Mouse (Mus musculus): ENCODE results near the gene Rpl7l1. TPM values are rescaled to one million over a fixed set of nuclear protein-coding genes. Genes with fewer than 3 reads are reported as not detected.

Gene Rpl7l1
- total and polyA plus RNA-seq, 2 experiments from 2014 or later: 44.3 to 72.9 TPM

- no peaks in the 10 kb centered on the region for H3K9me3 ChIP-seq (replicated peaks; ENCODE audit: control insufficient read depth, low read length)
- no peak for ATAC-seq (ENCODE audit: insufficient read depth, low read depth)
These were observed 47.2 kb downstream of the Rpl7l1 start for GRCm38 (mm10) chr17:46735287-46735686.

GRCm38 (mm10) chr17:46734055-46734454 is 48.4 kb downstream of the Rpl7l1 start:
- no peak overlapping the region for H3K27ac ChIP-seq (ENCODE audit: low read depth)
- ATAC-seq (ENCODE audit: insufficient read depth, low read depth): no peak

More at GRCm38 (mm10) chr17:46735287-46735686, 47.2 kb downstream of the Rpl7l1 start:
- no peak for TF ChIP-seq EP300 (IDR thresholded peaks at IDR 0.05; ENCODE audit: low read depth)
- TF ChIP-seq CTCF (IDR thresholded peaks at IDR 0.05; ENCODE audit: low read depth): no peak
- Histone ChIP-seq H3K4me1 (ENCODE audit: control insufficient read depth, insufficient read depth) (no peaks in the 10 kb centered on the region), H3K27ac (ENCODE audit: low read depth) (no peak overlapping the region), H3K4me2 (ENCODE audit: low read depth, low read length) (no peak overlapping the region), H3K27me3 (ENCODE audit: control insufficient read depth, insufficient read depth, low read length) (no peaks in the 10 kb centered on the region), H3K9ac (replicated peaks; ENCODE audit: low read depth, low read length) (no peak overlapping the region), H3K36me3 (replicated peaks; ENCODE audit: control insufficient read depth, insufficient read depth, low read length) (0 out of 2 replicates have a peak, but pooled peaks cover 6% of the 10 kb centered on the region), H3K4me3 (ENCODE audit: low read depth, low read length) (no peak overlapping the region)
- 79% methylated on average over 7 of the region's 7 CpGs for WGBS
- no peak for DNase-seq (ENCODE audit: low spot score)

GRCm38 (mm10) chr17:46728904-46729318 is 53.6 kb downstream of the Rpl7l1 start, which contains the start of gene Gnmt:
TSS of gene Gnmt (minus strand) at chr17:46729168.
- H3K27ac ChIP-seq (ENCODE audit: low read depth): no peak within 1 kb of the TSS
- no peak for TF ChIP-seq EP300 (IDR thresholded peaks at IDR 0.05; ENCODE audit: low read depth)
- TF ChIP-seq CTCF (IDR thresholded peaks at IDR 0.05; ENCODE audit: low read depth): no peak
- H3K4me3 ChIP-seq (ENCODE audit: low read depth, low read length): no peak within 1 kb of the TSS
- no peaks in the 10 kb centered on the region for H3K36me3 ChIP-seq (replicated peaks; ENCODE audit: control insufficient read depth, insufficient read depth, low read length)
- ATAC-seq (ENCODE audit: insufficient read depth, low read depth) (peak; percentile 40), DNase-seq (ENCODE audit: low spot score) (no peak)
- H3K4me1 ChIP-seq (ENCODE audit: control insufficient read depth, insufficient read depth): no peaks in the 10 kb centered on the region
- WGBS: 18% methylated on average over 24 of the region's 24 CpGs
- no peak within 1 kb of the TSS for H3K9ac ChIP-seq (replicated peaks; ENCODE audit: low read depth, low read length)
- peak within 1 kb of the TSS; percentile 28 for H3K4me2 ChIP-seq (ENCODE audit: low read depth, low read length)
- H3K9me3 ChIP-seq (replicated peaks; ENCODE audit: control insufficient read depth, low read length): no peaks in the 10 kb centered on the region
- peaks cover 11% of the 10 kb centered on the region; the same call in 1 of the 2 replicates for H3K27me3 ChIP-seq (ENCODE audit: control insufficient read depth, insufficient read depth, low read length)

More at GRCm38 (mm10) chr17:46734055-46734454, 48.4 kb downstream of the Rpl7l1 start:
- H3K9ac ChIP-seq (replicated peaks; ENCODE audit: low read depth, low read length): no peak overlapping the region
- peaks cover under 1% of the 10 kb centered on the region; the same call in 1 of the 2 replicates for H3K27me3 ChIP-seq (ENCODE audit: control insufficient read depth, insufficient read depth, low read length)
- no peaks in the 10 kb centered on the region for H3K9me3 ChIP-seq (replicated peaks; ENCODE audit: control insufficient read depth, low read length)
- DNase-seq (ENCODE audit: low spot score): no peak
- WGBS: 90% methylated on average over 3 of the region's 3 CpGs
- no peak for TF ChIP-seq CTCF (IDR thresholded peaks at IDR 0.05; ENCODE audit: low read depth)
- no peak for TF ChIP-seq EP300 (IDR thresholded peaks at IDR 0.05; ENCODE audit: low read depth)
- no peaks in the 10 kb centered on the region for H3K4me1 ChIP-seq (ENCODE audit: control insufficient read depth, insufficient read depth)
- H3K4me2 ChIP-seq (ENCODE audit: low read depth, low read length): no peak overlapping the region
- 0 out of 2 replicates have a peak, but pooled peaks cover 6% of the 10 kb centered on the region for H3K36me3 ChIP-seq (replicated peaks; ENCODE audit: control insufficient read depth, insufficient read depth, low read length)
- no peak overlapping the region for H3K4me3 ChIP-seq (ENCODE audit: low read depth, low read length)

- no peak overlapping the region for H3K27ac ChIP-seq (ENCODE audit: low read depth)
- DNase-seq (ENCODE audit: low spot score): no peak
- no peak for ATAC-seq (ENCODE audit: insufficient read depth, low read depth)
- H3K36me3 ChIP-seq (replicated peaks; ENCODE audit: control insufficient read depth, insufficient read depth, low read length): no peaks in the 10 kb centered on the region
- no peak overlapping the region for H3K4me3 ChIP-seq (ENCODE audit: low read depth, low read length)
- WGBS: 55% methylated on average over 11 of the region's 11 CpGs
- H3K4me1 ChIP-seq (ENCODE audit: control insufficient read depth, insufficient read depth): no peaks in the 10 kb centered on the region
- no peaks in the 10 kb centered on the region for H3K9me3 ChIP-seq (replicated peaks; ENCODE audit: control insufficient read depth, low read length)
- H3K9ac ChIP-seq (replicated peaks; ENCODE audit: low read depth, low read length): no peak overlapping the region
- peak overlapping the region; percentile 28; the same call in 1 of the 2 replicates for H3K4me2 ChIP-seq (ENCODE audit: low read depth, low read length)
- peaks cover 11% of the 10 kb centered on the region; the same call in 1 of the 2 replicates for H3K27me3 ChIP-seq (ENCODE audit: control insufficient read depth, insufficient read depth, low read length)
- TF ChIP-seq EP300 (IDR thresholded peaks at IDR 0.05; ENCODE audit: low read depth): no peak
- no peak for TF ChIP-seq CTCF (IDR thresholded peaks at IDR 0.05; ENCODE audit: low read depth)
These were observed 54.0 kb downstream of the Rpl7l1 start for GRCm38 (mm10) chr17:46728496-46728895.

GRCm38 (mm10) chr17:46728021-46728420 is 54.5 kb downstream of the Rpl7l1 start:
- Histone ChIP-seq H3K9me3 (replicated peaks; ENCODE audit: control insufficient read depth, low read length) (no peaks in the 10 kb centered on the region), H3K9ac (replicated peaks; ENCODE audit: low read depth, low read length) (no peak overlapping the region), H3K36me3 (replicated peaks; ENCODE audit: control insufficient read depth, insufficient read depth, low read length) (peaks cover 4% of the 10 kb centered on the region; the same call in 1 of the 2 replicates), H3K27ac (ENCODE audit: low read depth) (no peak overlapping the region), H3K4me3 (ENCODE audit: low read depth, low read length) (no peak overlapping the region), H3K27me3 (ENCODE audit: control insufficient read depth, insufficient read depth, low read length) (peaks cover 11% of the 10 kb centered on the region; the same call in 1 of the 2 replicates), H3K4me2 (ENCODE audit: low read depth, low read length) (no peak overlapping the region), H3K4me1 (ENCODE audit: control insufficient read depth, insufficient read depth) (no peaks in the 10 kb centered on the region)
- DNase-seq (ENCODE audit: low spot score) (no peak), ATAC-seq (ENCODE audit: insufficient read depth, low read depth) (no peak)
- 0 out of 2 replicates have a peak, but pooled peaks have one; percentile 13 for TF ChIP-seq CTCF (IDR thresholded peaks at IDR 0.05; ENCODE audit: low read depth)
- no peak for TF ChIP-seq EP300 (IDR thresholded peaks at IDR 0.05; ENCODE audit: low read depth)
- 38% methylated on average over 6 of the region's 6 CpGs for WGBS

- DNase-seq (ENCODE audit: low spot score) (no peak), ATAC-seq (ENCODE audit: insufficient read depth, low read depth) (no peak)
- Histone ChIP-seq H3K9ac (replicated peaks; ENCODE audit: low read depth, low read length) (no peak overlapping the region), H3K36me3 (replicated peaks; ENCODE audit: control insufficient read depth, insufficient read depth, low read length) (peaks cover 6% of the 10 kb centered on the region; the same call in 1 of the 2 replicates), H3K4me2 (ENCODE audit: low read depth, low read length) (no peak overlapping the region), H3K4me3 (ENCODE audit: low read depth, low read length) (no peak overlapping the region), H3K4me1 (ENCODE audit: control insufficient read depth, insufficient read depth) (no peaks in the 10 kb centered on the region), H3K9me3 (replicated peaks; ENCODE audit: control insufficient read depth, low read length) (no peaks in the 10 kb centered on the region), H3K27ac (ENCODE audit: low read depth) (no peak overlapping the region), H3K27me3 (ENCODE audit: control insufficient read depth, insufficient read depth, low read length) (peaks cover 11% of the 10 kb centered on the region; the same call in 1 of the 2 replicates)
- TF ChIP-seq CTCF (IDR thresholded peaks at IDR 0.05; ENCODE audit: low read depth) (no peak), EP300 (IDR thresholded peaks at IDR 0.05; ENCODE audit: low read depth) (no peak)
- WGBS: 90% methylated on average over 11 of the region's 11 CpGs
These were observed 55.2 kb downstream of the Rpl7l1 start for GRCm38 (mm10) chr17:46727271-46727670.
